Mouse (Mus musculus): ENCODE data around the gene Fam229a. TPM values are rescaled to one million over a fixed set of nuclear protein-coding genes. Genes with fewer than 3 reads are reported as not detected.
"Not testable (repeated sequence)": the region's sequence is repeated elsewhere in the genome, so short reads cannot be mapped to it uniquely, and the experiment has no call there.

Fam229a gene
- total RNA-seq, 2 experiments from 2014 or later = not detected

DNA sequence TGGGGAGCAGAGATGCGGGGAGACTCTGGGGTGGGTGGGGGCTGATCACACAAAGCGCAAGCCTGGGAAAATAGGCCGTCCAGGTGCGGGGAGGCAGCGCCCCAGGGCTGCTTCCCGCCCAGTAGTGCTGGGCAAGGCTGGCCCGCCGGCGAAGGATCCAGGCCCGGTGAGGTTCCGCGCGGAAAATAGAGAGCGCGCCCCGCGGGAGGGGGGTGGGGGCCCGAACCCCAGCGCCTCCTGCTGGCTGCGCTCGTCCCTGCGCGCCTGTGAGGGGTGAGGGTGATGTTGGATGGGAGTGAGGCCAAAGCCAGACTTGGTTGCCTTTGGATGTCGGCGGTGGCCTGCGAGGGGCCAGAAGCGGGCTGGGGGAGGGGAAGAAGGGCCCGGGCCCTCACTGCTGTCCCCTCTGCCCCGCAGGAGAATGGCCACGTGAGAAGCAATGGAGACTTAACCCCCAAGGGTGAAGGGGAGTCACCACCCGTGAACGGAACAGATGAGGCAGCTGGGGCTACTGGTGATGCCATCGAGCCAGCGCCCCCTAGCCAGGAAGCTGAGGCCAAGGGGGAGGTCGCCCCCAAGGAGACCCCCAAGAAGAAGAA, 23.4 kb downstream of the Fam229a start:
- intact Hi-C loops (cut with DNase I) = no loop called here

GRCm38 (mm10) chr4:129516925-129517324, 25.9 kb downstream of the Fam229a start:
- intact Hi-C loops (cut with DNase I) = loop anchor here (2.0 kb wide), 1 partner anchor 24 kb away; no protein-coding TSS in a partner anchor
- DNase-seq = no peak

More for the DNA sequence above, 23.4 kb downstream of the Fam229a start:
- DNase-seq = peak; percentile 75 to 85

DNA sequence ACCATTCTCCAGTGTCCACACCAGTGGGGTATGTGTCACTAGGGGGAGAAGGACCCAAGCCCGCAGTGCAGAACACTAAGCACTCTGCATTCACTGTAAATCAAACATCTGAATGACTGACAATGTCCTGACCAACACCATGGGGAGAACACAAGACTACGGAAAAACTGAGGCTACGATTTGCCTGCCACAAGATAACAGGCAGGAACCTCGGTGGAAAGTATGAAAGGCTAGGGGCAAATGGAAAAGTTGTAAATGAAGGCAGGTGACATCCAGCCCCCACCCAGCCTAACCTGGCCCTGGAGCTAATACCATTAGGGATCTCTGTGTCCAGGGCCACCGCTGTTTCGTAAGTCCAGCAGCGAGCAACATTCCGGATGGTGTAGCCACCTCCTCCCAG, 27.5 kb downstream of the Fam229a start:
- DNase-seq = no peak
- intact Hi-C loops (cut with DNase I) = no loop called here

DNA sequence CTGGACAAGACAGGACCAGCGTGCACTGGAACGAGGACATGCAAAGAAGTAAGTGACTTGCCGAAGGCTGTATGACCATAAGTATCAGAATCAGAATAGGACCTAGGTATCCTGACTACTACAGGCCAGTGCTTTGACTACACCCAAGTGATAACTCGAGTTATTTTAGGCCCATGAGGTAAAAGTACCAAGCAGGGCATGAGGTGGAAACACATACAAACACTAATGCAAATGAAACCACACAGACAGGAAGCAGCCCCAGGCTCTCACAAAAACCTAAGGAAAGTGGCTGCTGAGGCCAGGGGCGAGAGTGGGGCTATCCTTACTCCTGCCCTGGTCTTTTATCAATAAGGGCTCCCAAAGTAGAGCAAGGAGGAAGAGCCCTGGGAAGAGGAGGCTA, 34.3 kb downstream of the Fam229a start:
- no peak for DNase-seq
- intact Hi-C loops (cut with DNase I) = no loop called here

- intact Hi-C loops (cut with DNase I) = no loop called here
- DNase-seq = no peak
These were observed 34.9 kb downstream of the Fam229a start for GRCm38 (mm10) chr4:129525889-129526288.

DNA sequence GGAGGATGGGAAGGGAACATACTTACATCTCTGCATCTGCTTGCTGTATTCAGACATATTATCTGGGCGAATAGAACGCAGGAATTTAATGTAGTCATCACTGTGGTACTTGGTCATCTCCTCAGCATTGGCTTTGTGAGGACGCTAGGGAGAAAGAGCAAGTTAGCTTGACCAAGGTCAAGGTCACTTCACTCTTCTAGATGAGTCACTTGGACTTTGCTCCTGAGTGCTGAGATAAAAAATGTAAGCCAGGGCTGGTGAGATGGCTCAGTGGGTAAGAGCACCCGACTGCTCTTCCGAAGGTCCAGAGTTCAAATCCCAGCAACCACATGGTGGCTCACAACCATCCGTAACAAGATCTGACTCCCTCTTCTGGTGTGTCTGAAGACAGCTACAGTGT, 37.9 kb downstream of the Fam229a start:
- intact Hi-C loops (cut with DNase I) = not testable (repeated sequence)

GRCm38 (mm10) chr4:129540012-129540411, 49.0 kb downstream of the Fam229a start:
- peak; percentile 17 to 35 for DNase-seq
- intact Hi-C loops (cut with DNase I) = loop anchor here (2.0 kb wide), 1 partner anchor 23 kb away; no protein-coding TSS in a partner anchor

More for the DNA sequence above, 37.9 kb downstream of the Fam229a start:
- DNase-seq = not testable (repeated sequence)

Other genes with a start within 250 kb of the Fam229a start
- 1 to 10 TPM; 4.8 to 5.7 TPM for gene C77080, start 229.8 kb upstream of the Fam229a start, total RNA-seq (2021)
- 10 to 100 TPM; 11.4 to 12.5 TPM for gene Sync, start 203.6 kb upstream of the Fam229a start, total RNA-seq (2021)
- 100 to 1,000 TPM in 1 of 2 experiments, 10 to 100 TPM in 1; 82.5 to 105 TPM for gene Rbbp4, start 155.8 kb upstream of the Fam229a start, total RNA-seq (2021)
- gene Zbtb8os, start 155.5 kb upstream of the Fam229a start, total RNA-seq (2021) = 10 to 100 TPM; 20.7 to 20.9 TPM
- 1 to 10 TPM; 4.4 to 4.7 TPM for gene Zbtb8a, start 113.1 kb upstream of the Fam229a start, total RNA-seq (2021)
- under 1 TPM; 0.29 to 0.32 TPM for gene Zbtb8b, start 50.3 kb upstream of the Fam229a start, total RNA-seq (2021)
- gene Bsdc1, start 29.6 kb upstream of the Fam229a start, total RNA-seq (2021) = 10 to 100 TPM; 39.6 to 43.9 TPM
- not detected for gene Tssk3, start 168 bp upstream of the Fam229a start, total RNA-seq (2021)
- 10 to 100 TPM; 13.6 to 23.8 TPM for gene Marcksl1, start 22.4 kb downstream of the Fam229a start, total RNA-seq (2021)
- gene Hdac1, start 51.5 kb downstream of the Fam229a start, total RNA-seq (2021) = 10 to 100 TPM; 23.9 to 24.2 TPM
- 10 to 100 TPM in 1 of 2 experiments, 1 to 10 TPM in 1; 1.4 to 20.4 TPM for gene Lck, start 82.5 kb downstream of the Fam229a start, total RNA-seq (2021)
- under 1 TPM; 0.53 to 0.83 TPM for gene Fam167b, start 87.4 kb downstream of the Fam229a start, total RNA-seq (2021)
- gene Eif3i, start 109.5 kb downstream of the Fam229a start, total RNA-seq (2021) = 100 to 1,000 TPM; 114 to 128 TPM
- 10 to 100 TPM; 46.8 to 51.3 TPM for gene Tmem234, start 109.5 kb downstream of the Fam229a start, total RNA-seq (2021)
- 1 to 10 TPM; 1.2 TPM for gene Dcdc2b, start 123.1 kb downstream of the Fam229a start, total RNA-seq (2021)
- 10 to 100 TPM; 16.3 to 17.6 TPM for gene Iqcc, start 127.9 kb downstream of the Fam229a start, total RNA-seq (2021)
- gene Ccdc28b, start 132.8 kb downstream of the Fam229a start, total RNA-seq (2021) = 10 to 100 TPM; 40.7 to 46.5 TPM
- gene Txlna, start 149.9 kb downstream of the Fam229a start, total RNA-seq (2021) = 10 to 100 TPM; 28.0 to 28.6 TPM
- 10 to 100 TPM; 69.9 to 72.4 TPM for gene Kpna6, start 181.6 kb downstream of the Fam229a start, total RNA-seq (2021)
- gene Tmem39b, start 205.6 kb downstream of the Fam229a start, total RNA-seq (2021) = 1 to 10 TPM; 4.8 to 5.3 TPM